Mouse (Mus musculus): ENCODE measurements at regions not wholly inside any gene's neighbourhood (a gene's known extent, or its start where the extent isn't known, plus 50 kb on each side); places are given as distances from the start of the nearest gene placed in this dataset.

GRCm38 (mm10) chr11:19202602-19203517, 184.1 kb upstream of the Meis1 start:
- H3K36me3 ChIP-seq: no peaks in the 10 kb centered on the region
- WGBS: 69% methylated on average over 8 of the region's 8 CpGs
- H3K9ac ChIP-seq: no peak overlapping the region
- no peak overlapping the region for H3K4me2 ChIP-seq (replicated peaks)
- H3K4me3 ChIP-seq (replicated peaks): no peak overlapping the region
- ATAC-seq (ENCODE audit: insufficient number of reproducible peaks, low FRiP score, low TSS enrichment, low read depth): no peak
- no peaks in the 10 kb centered on the region for H3K9me3 ChIP-seq (replicated peaks)
- H3K27ac ChIP-seq (replicated peaks): peak overlapping the region; percentile 28; the same call in 1 of the 2 replicates
- peaks cover 13% of the 10 kb centered on the region for H3K4me1 ChIP-seq
- no peaks in the 10 kb centered on the region for H3K27me3 ChIP-seq

- H3K4me3 ChIP-seq (replicated peaks): no peak overlapping the region
- H3K27ac ChIP-seq (replicated peaks): 0 out of 2 replicates have a peak overlapping the region, but pooled peaks have one; percentile 28
- H3K36me3 ChIP-seq: no peaks in the 10 kb centered on the region
- ATAC-seq (ENCODE audit: insufficient number of reproducible peaks, low FRiP score, low TSS enrichment, low read depth): no peak
- H3K9me3 ChIP-seq (replicated peaks): no peaks in the 10 kb centered on the region
- H3K4me2 ChIP-seq (replicated peaks): no peak overlapping the region
- 32% methylated on average over 4 of the region's 4 CpGs for WGBS
- peaks cover 13% of the 10 kb centered on the region for H3K4me1 ChIP-seq
- H3K27me3 ChIP-seq: no peaks in the 10 kb centered on the region
- H3K9ac ChIP-seq: no peak overlapping the region
These were observed 184.7 kb upstream of the Meis1 start for GRCm38 (mm10) chr11:19203518-19203900.

GRCm38 (mm10) chr11:19203968-19204367, 185.2 kb upstream of the Meis1 start:
- Histone ChIP-seq H3K27ac (replicated peaks) (peak overlapping the region; percentile 79; the same call in 1 of the 2 replicates), H3K36me3 (no peaks in the 10 kb centered on the region), H3K9me3 (replicated peaks) (no peaks in the 10 kb centered on the region), H3K27me3 (no peaks in the 10 kb centered on the region), H3K4me1 (peaks cover 13% of the 10 kb centered on the region), H3K4me3 (replicated peaks) (no peak overlapping the region), H3K4me2 (replicated peaks) (0 out of 2 replicates have a peak overlapping the region, but pooled peaks have one; percentile 8), H3K9ac (no peak overlapping the region)
- peak; percentile 65 for ATAC-seq (ENCODE audit: insufficient number of reproducible peaks, low FRiP score, low TSS enrichment, low read depth)
- WGBS: 11% methylated on average over 5 of the region's 5 CpGs

GRCm38 (mm10) chr11:19204521-19204920, 185.7 kb upstream of the Meis1 start:
- Histone ChIP-seq H3K9ac (no peak overlapping the region), H3K9me3 (replicated peaks) (no peaks in the 10 kb centered on the region), H3K4me3 (replicated peaks) (no peak overlapping the region), H3K4me2 (replicated peaks) (peak overlapping the region; percentile 4; the same call in 1 of the 2 replicates), H3K4me1 (peaks cover 13% of the 10 kb centered on the region), H3K36me3 (no peaks in the 10 kb centered on the region), H3K27me3 (no peaks in the 10 kb centered on the region), H3K27ac (replicated peaks) (peak overlapping the region; percentile 79)
- 20% methylated on average over 7 of the region's 7 CpGs for WGBS
- peak; percentile 34; the same call in 1 of the 2 replicates for ATAC-seq (ENCODE audit: insufficient number of reproducible peaks, low FRiP score, low TSS enrichment, low read depth)

GRCm38 (mm10) chr11:19205174-19205573, 186.4 kb upstream of the Meis1 start:
- H3K9me3 ChIP-seq (replicated peaks): no peaks in the 10 kb centered on the region
- ATAC-seq (ENCODE audit: insufficient number of reproducible peaks, low FRiP score, low TSS enrichment, low read depth): no peak
- H3K4me1 ChIP-seq: peaks cover 13% of the 10 kb centered on the region
- H3K4me3 ChIP-seq (replicated peaks): no peak overlapping the region
- H3K27ac ChIP-seq (replicated peaks): peak overlapping the region; percentile 79
- H3K36me3 ChIP-seq: no peaks in the 10 kb centered on the region
- H3K27me3 ChIP-seq: no peaks in the 10 kb centered on the region
- H3K9ac ChIP-seq: no peak overlapping the region
- H3K4me2 ChIP-seq (replicated peaks): no peak overlapping the region

- Histone ChIP-seq H3K4me3 (replicated peaks) (no peak overlapping the region), H3K27me3 (no peaks in the 10 kb centered on the region), H3K36me3 (no peaks in the 10 kb centered on the region), H3K9ac (no peak overlapping the region), H3K4me2 (replicated peaks) (no peak overlapping the region), H3K4me1 (0 out of 2 replicates have a peak, but pooled peaks cover 4% of the 10 kb centered on the region), H3K27ac (replicated peaks) (no peak overlapping the region), H3K9me3 (replicated peaks) (no peaks in the 10 kb centered on the region)
- no peak for ATAC-seq (ENCODE audit: insufficient number of reproducible peaks, low FRiP score, low TSS enrichment, low read depth)
- WGBS: 66% methylated on average over 3 of the region's 3 CpGs
These were observed 200.7 kb upstream of the Meis1 start for GRCm38 (mm10) chr11:19219476-19219875.

- no peaks in the 10 kb centered on the region for H3K36me3 ChIP-seq
- no peak overlapping the region for H3K4me3 ChIP-seq (replicated peaks)
- no peaks in the 10 kb centered on the region for H3K9me3 ChIP-seq (replicated peaks)
- 100% methylated on average over 1 of the region's 1 CpGs for WGBS
- no peaks in the 10 kb centered on the region for H3K27me3 ChIP-seq
- H3K27ac ChIP-seq (replicated peaks): no peak overlapping the region
- H3K4me1 ChIP-seq: 0 out of 2 replicates have a peak, but pooled peaks cover 4% of the 10 kb centered on the region
- H3K4me2 ChIP-seq (replicated peaks): no peak overlapping the region
- ATAC-seq (ENCODE audit: insufficient number of reproducible peaks, low FRiP score, low TSS enrichment, low read depth): no peak
- no peak overlapping the region for H3K9ac ChIP-seq
These were observed 202.7 kb upstream of the Meis1 start for GRCm38 (mm10) chr11:19221442-19221841.

GRCm38 (mm10) chr11:19226756-19227155, 208.0 kb upstream of the Meis1 start:
- Histone ChIP-seq H3K36me3 (no peaks in the 10 kb centered on the region), H3K4me1 (0 out of 2 replicates have a peak, but pooled peaks cover 4% of the 10 kb centered on the region), H3K4me3 (replicated peaks) (no peak overlapping the region), H3K9ac (no peak overlapping the region), H3K27ac (replicated peaks) (no peak overlapping the region), H3K4me2 (replicated peaks) (no peak overlapping the region), H3K9me3 (replicated peaks) (no peaks in the 10 kb centered on the region), H3K27me3 (no peaks in the 10 kb centered on the region)
- no peak for ATAC-seq (ENCODE audit: insufficient number of reproducible peaks, low FRiP score, low TSS enrichment, low read depth)
- WGBS: 79% methylated on average over 2 of the region's 2 CpGs

GRCm38 (mm10) chr11:19227716-19228115, 208.9 kb upstream of the Meis1 start:
- Histone ChIP-seq H3K9ac (no peak overlapping the region), H3K36me3 (no peaks in the 10 kb centered on the region), H3K4me3 (replicated peaks) (no peak overlapping the region), H3K9me3 (replicated peaks) (no peaks in the 10 kb centered on the region), H3K27ac (replicated peaks) (no peak overlapping the region), H3K4me1 (0 out of 2 replicates have a peak, but pooled peaks cover 4% of the 10 kb centered on the region), H3K27me3 (no peaks in the 10 kb centered on the region), H3K4me2 (replicated peaks) (no peak overlapping the region)
- ATAC-seq (ENCODE audit: insufficient number of reproducible peaks, low FRiP score, low TSS enrichment, low read depth): no peak
- WGBS: 40% methylated on average over 4 of the region's 4 CpGs

GRCm38 (mm10) chr11:19246390-19247114, 227.8 kb upstream of the Meis1 start:
- no peaks in the 10 kb centered on the region for H3K4me1 ChIP-seq
- no peaks in the 10 kb centered on the region for H3K9me3 ChIP-seq (replicated peaks)
- H3K27ac ChIP-seq (replicated peaks): no peak overlapping the region
- no peak for ATAC-seq (ENCODE audit: insufficient number of reproducible peaks, low FRiP score, low TSS enrichment, low read depth)
- H3K4me2 ChIP-seq (replicated peaks): no peak overlapping the region
- H3K9ac ChIP-seq: no peak overlapping the region
- H3K36me3 ChIP-seq: no peaks in the 10 kb centered on the region
- WGBS: 74% methylated on average over 11 of the region's 11 CpGs
- H3K27me3 ChIP-seq: no peaks in the 10 kb centered on the region
- H3K4me3 ChIP-seq (replicated peaks): no peak overlapping the region

- Histone ChIP-seq H3K9ac (no peak overlapping the region), H3K27me3 (no peaks in the 10 kb centered on the region), H3K4me1 (no peaks in the 10 kb centered on the region), H3K9me3 (replicated peaks) (no peaks in the 10 kb centered on the region), H3K36me3 (no peaks in the 10 kb centered on the region), H3K4me2 (replicated peaks) (no peak overlapping the region), H3K27ac (replicated peaks) (no peak overlapping the region), H3K4me3 (replicated peaks) (no peak overlapping the region)
- 38% methylated on average over 5 of the region's 5 CpGs for WGBS
- ATAC-seq (ENCODE audit: insufficient number of reproducible peaks, low FRiP score, low TSS enrichment, low read depth): no peak
These were observed 234.8 kb upstream of the Meis1 start for GRCm38 (mm10) chr11:19253605-19254004.
